Mouse (Mus musculus) myocyte (in vitro differentiated cells): Measurements from ENCODE around the gene Anxa11. TPM values are rescaled to one million over a fixed set of nuclear protein-coding genes. Genes with fewer than 3 reads are reported as not detected.

Experiments used
- H3K27me3 ChIP-seq: one replicate; pipeline ENCODE4 v1.6.1; 2011; ENCODE audit not compliant: control insufficient read depth, insufficient read depth, insufficient read length
- H3K36me3 ChIP-seq: one replicate; pipeline ENCODE4 v1.6.1; 2011; ENCODE audit not compliant: control insufficient read depth, insufficient read depth
- H3K4me2 ChIP-seq: one replicate; pipeline ENCODE4 v1.6.1; 2011; ENCODE audit warnings: low read depth, control low read depth
- H3K4me3 ChIP-seq: one replicate; pipeline ENCODE4 v1.5.1; 2011; ENCODE audit warnings: mild to moderate bottlenecking, control low read depth, moderate library complexity
- H3K79me2 ChIP-seq: one replicate; pipeline ENCODE4 v1.6.1; 2011; ENCODE audit not compliant: control insufficient read depth, insufficient read depth
- H3ac ChIP-seq: one replicate; pipeline ENCODE4 v1.6.1; 2011; ENCODE audit not compliant: control insufficient read depth, insufficient read length
- CEBPB ChIP-seq: IDR thresholded peaks from 2 replicates; pipeline ENCODE4 v1.6.1; 2011; ENCODE audit warnings: mild to moderate bottlenecking, moderate library complexity; ENCODE audit not compliant: poor library complexity, insufficient read depth, severe bottlenecking
- E2F4 ChIP-seq: IDR thresholded peaks from one replicate; pipeline ENCODE4 v1.6.1; 2011; ENCODE audit warnings: mild to moderate bottlenecking, control low read depth, moderate library complexity; ENCODE audit not compliant: insufficient read depth
- MAX ChIP-seq: IDR thresholded peaks from one replicate; pipeline ENCODE4 v1.6.1; 2011; ENCODE audit warnings: low read depth, mild to moderate bottlenecking, control low read depth
- MYOD1 ChIP-seq, 3 experiments: IDR thresholded peaks; one replicate each; pipeline ENCODE4 v1.6.1; 2011; ENCODE audit warnings: control low read depth in 2 of 3, low read depth in 2 of 3, mild to moderate bottlenecking in 2 of 3, moderate library complexity in 1 of 3; ENCODE audit not compliant: insufficient read length in 2 of 3, control insufficient read depth in 1 of 3
- MYOG ChIP-seq, 3 experiments: IDR thresholded peaks; one replicate each; pipeline ENCODE4 v1.6.1; 2011; ENCODE audit warnings: control low read depth in 2 of 3, low read depth in 2 of 3, mild to moderate bottlenecking in 2 of 3; ENCODE audit not compliant: insufficient read length in 2 of 3, control insufficient read depth in 1 of 3, insufficient read depth in 1 of 3
- POLR2A ChIP-seq: IDR thresholded peaks from one replicate; pipeline ENCODE4 v1.6.1; 2011; ENCODE audit warnings: low read depth, mild to moderate bottlenecking, control low read depth, moderate library complexity; ENCODE audit not compliant: insufficient read length
- POLR2AphosphoS2 ChIP-seq: IDR thresholded peaks from one replicate; pipeline ENCODE4 v1.6.1; 2011; ENCODE audit warnings: low read depth, control low read depth; ENCODE audit not compliant: insufficient read length
- REST ChIP-seq: IDR thresholded peaks from one replicate; pipeline ENCODE4 v1.6.1; 2011; ENCODE audit warnings: mild to moderate bottlenecking, control low read depth, moderate library complexity; ENCODE audit not compliant: insufficient read depth, insufficient read length
- SRF ChIP-seq: IDR thresholded peaks from one replicate; pipeline ENCODE4 v1.6.1; 2011; ENCODE audit warnings: low read depth; ENCODE audit not compliant: control insufficient read depth, insufficient read length
- TCF12 ChIP-seq: IDR thresholded peaks from one replicate; pipeline ENCODE4 v1.6.1; 2011; ENCODE audit warnings: mild to moderate bottlenecking, control low read depth; ENCODE audit not compliant: poor library complexity, insufficient read depth, severe bottlenecking
- TCF3 ChIP-seq: IDR thresholded peaks from one replicate; pipeline ENCODE4 v1.6.1; 2011; ENCODE audit warnings: low read depth, control low read depth; ENCODE audit not compliant: insufficient read length
- USF1 ChIP-seq: IDR thresholded peaks from one replicate; pipeline ENCODE4 v1.6.1; 2011; ENCODE audit warnings: low read depth, mild to moderate bottlenecking, control low read depth, moderate library complexity
- polyA plus RNA-seq: library from polyadenylated mRNA; unstranded; fragments of >200 nt; fragmentation: generic; extraction: Trizol; gene quantifications from one replicate; pipeline ENCODE4 v1.2.1, GENCODE M21; 2012; ENCODE audit warnings: missing spikeins

The Anxa11 gene
- polyA plus RNA-seq, 1 experiment, result 140 TPM

DNA sequence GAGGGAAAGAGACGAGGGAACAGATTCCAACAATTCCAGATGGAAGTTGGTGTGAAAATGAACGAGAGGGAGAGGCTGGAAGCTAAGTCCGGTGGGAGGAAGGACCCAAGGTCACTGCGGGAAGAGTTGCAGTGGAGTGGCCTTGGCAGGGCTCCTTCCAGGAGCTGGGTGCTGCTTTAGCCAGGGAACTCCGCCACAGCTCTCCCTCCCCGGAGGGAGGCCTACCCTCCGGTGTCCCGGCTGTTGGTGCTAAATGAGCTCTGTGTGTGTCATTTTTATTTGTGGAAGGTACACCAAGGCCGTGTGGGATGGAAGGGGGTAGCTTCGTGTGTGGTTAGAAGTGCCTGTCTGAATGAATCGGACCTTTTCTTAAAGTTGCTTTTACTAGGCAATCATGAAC lies 24.9 kb downstream of the Anxa11 start:
- Histone ChIP-seq H3K36me3 (no peaks in the 10 kb centered on the region), H3K4me2 (peak overlapping the region; percentile 75), H3K4me3 (peak overlapping the region; percentile 7), H3K79me2 (peaks cover 19% of the 10 kb centered on the region), H3K27me3 (no peaks in the 10 kb centered on the region), H3ac (no peak overlapping the region)
- TF ChIP-seq MYOD1 (IDR thresholded peaks at IDR 0.05; ENCODE audit: control insufficient read depth in 1 of 3, insufficient read length in 2 of 3, low read depth in 2 of 3) (peak in 1 of 3 experiments; percentile 30), MYOG (IDR thresholded peaks at IDR 0.05; ENCODE audit: control insufficient read depth in 1 of 3, insufficient read depth in 1 of 3, insufficient read length in 2 of 3, low read depth in 2 of 3) (peak in 1 of 3 experiments; percentile 44), CEBPB (no peak)

DNA sequence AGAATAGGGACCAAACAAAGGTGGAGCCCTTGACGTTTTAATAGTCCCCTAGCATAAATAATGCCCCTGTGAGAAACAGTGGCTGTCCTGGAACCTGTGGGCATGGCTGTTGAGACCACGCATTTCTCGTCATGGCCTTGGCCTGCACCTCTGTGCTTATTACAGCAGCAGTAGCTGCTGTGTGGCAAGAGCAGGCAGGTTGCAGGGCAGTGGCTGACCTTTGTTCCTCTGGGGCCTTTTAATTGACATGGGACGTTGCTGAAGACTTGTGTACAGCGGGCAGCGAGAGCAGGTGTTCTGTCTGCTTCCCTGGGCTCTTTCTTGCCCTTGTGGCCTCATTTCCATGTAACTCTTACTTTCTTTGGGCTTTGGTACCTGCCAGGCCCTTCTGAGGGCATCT lies 25.9 kb downstream of the Anxa11 start:
- Histone ChIP-seq H3K4me3 (no peak overlapping the region), H3K27me3 (no peaks in the 10 kb centered on the region), H3ac (no peak overlapping the region), H3K79me2 (peaks cover 12% of the 10 kb centered on the region), H3K4me2 (peak overlapping the region; percentile 75), H3K36me3 (no peaks in the 10 kb centered on the region)
- peak in 1 of 3 experiments; percentile 32 for TF ChIP-seq MYOD1 (IDR thresholded peaks at IDR 0.05; ENCODE audit: control insufficient read depth in 1 of 3, insufficient read length in 2 of 3, low read depth in 2 of 3)
- TF ChIP-seq SRF, result no peak
- no peak for TF ChIP-seq USF1
- TF ChIP-seq E2F4, result no peak
- TF ChIP-seq CEBPB, result no peak
- TF ChIP-seq POLR2A, result no peak
- peak in 1 of 3 experiments; percentile 20 for TF ChIP-seq MYOG (IDR thresholded peaks at IDR 0.05; ENCODE audit: control insufficient read depth in 1 of 3, insufficient read depth in 1 of 3, insufficient read length in 2 of 3, low read depth in 2 of 3)
- no peak for TF ChIP-seq POLR2AphosphoS2
- TF ChIP-seq MAX, result no peak

DNA sequence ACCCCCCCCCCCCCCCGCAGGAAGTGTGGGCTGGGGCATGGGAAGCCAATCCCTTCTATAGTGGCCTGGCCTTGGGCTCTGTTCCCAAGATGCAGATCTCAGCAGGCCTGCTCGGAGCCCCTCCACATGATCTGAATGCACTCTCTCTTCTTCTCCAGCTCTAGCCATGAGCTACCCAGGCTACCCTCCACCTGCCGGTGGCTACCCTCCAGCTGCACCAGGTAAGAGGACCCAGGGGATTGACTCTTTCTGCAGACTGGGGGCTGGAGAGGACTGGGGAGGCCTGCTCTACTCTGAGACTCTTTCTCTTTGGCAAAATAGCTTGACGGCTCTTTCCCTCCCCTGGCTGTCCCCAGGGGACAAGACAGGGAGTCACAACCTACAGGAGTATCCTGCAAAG lies 26.8 kb downstream of the Anxa11 start:
- Histone ChIP-seq H3K36me3 (peaks cover 3% of the 10 kb centered on the region), H3ac (no peak overlapping the region), H3K4me2 (no peak overlapping the region), H3K4me3 (no peak overlapping the region), H3K27me3 (no peaks in the 10 kb centered on the region), H3K79me2 (peaks cover 8% of the 10 kb centered on the region)
- TF ChIP-seq SRF, result no peak
- TF ChIP-seq USF1, result no peak
- no peak for TF ChIP-seq TCF3
- no peak for TF ChIP-seq REST
- no peak for TF ChIP-seq POLR2A
- no peak for TF ChIP-seq POLR2AphosphoS2
- no peak for TF ChIP-seq CEBPB
- no peak for TF ChIP-seq TCF12
- TF ChIP-seq E2F4, result no peak
- TF ChIP-seq MAX, result no peak
- no peak for TF ChIP-seq MYOG (IDR thresholded peaks at IDR 0.05; ENCODE audit: control insufficient read depth in 1 of 3, insufficient read depth in 1 of 3, insufficient read length in 2 of 3, low read depth in 2 of 3)
- no peak for TF ChIP-seq MYOD1 (IDR thresholded peaks at IDR 0.05; ENCODE audit: control insufficient read depth in 1 of 3, insufficient read length in 2 of 3, low read depth in 2 of 3)

DNA sequence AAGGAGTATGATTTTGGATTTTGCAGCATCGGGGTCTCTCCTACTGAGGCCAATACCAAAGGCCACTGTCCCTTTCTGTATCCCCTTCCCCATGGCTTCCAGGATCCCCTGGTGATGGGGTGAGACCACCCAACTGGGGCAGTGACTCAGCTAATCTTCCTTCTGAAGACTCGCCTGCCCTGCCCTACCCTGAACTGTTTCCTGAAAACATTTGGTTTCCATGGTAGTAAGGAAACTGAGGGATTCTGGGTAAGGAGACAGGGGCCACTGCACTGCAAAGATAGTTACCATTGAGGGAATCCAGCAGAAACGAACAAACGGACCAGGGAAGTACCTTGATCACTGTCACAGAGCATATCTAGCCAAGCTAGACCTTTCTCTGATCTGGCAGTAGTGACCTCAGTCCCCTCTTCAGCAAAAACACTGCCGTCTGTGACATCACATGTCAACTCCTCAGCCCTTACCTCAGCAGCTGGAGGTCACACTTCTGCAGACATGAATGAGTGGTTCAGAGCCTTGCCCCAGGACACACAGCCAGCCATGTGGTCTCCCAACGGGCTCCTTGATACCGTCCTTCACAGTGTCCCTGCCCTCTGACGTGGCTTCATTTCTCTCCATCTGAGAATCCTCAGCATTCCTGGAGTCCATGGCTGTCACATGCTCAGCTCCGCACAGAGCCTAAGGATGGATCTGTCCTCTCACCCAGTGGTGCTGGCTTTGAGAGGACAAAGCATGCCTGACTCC lies 27.4 kb downstream of the Anxa11 start:
- H3K4me3 ChIP-seq, result no peak overlapping the region
- TF ChIP-seq POLR2AphosphoS2 (no peak), REST (no peak), E2F4 (no peak), MYOG (IDR thresholded peaks at IDR 0.05; ENCODE audit: control insufficient read depth in 1 of 3, insufficient read depth in 1 of 3, insufficient read length in 2 of 3, low read depth in 2 of 3) (no peak), SRF (no peak), MYOD1 (IDR thresholded peaks at IDR 0.05; ENCODE audit: control insufficient read depth in 1 of 3, insufficient read length in 2 of 3, low read depth in 2 of 3) (no peak), USF1 (no peak), CEBPB (no peak), POLR2A (no peak), MAX (no peak), TCF3 (no peak), TCF12 (no peak)
- H3K36me3 ChIP-seq, result peaks cover 8% of the 10 kb centered on the region
- H3K27me3 ChIP-seq, result no peaks in the 10 kb centered on the region
- H3K79me2 ChIP-seq, result peaks cover 8% of the 10 kb centered on the region
- H3K4me2 ChIP-seq, result no peak overlapping the region
- H3ac ChIP-seq, result no peak overlapping the region
